Mouse (Mus musculus) 3T3-L1 (cell line): ENCODE measurements around the gene Olfr1251.
"Not testable (repeated sequence)": the region's sequence is repeated elsewhere in the genome, so short reads cannot be mapped to it uniquely, and the experiment has no call there.

Experiments
- DNase-seq: peaks from one replicate; pipeline ENCODE4 v3.0.0-alpha.2; 2015; ENCODE audit warnings: low read depth, low spot score

The Olfr1251 gene

GRCm38 (mm10) chr2:89671836-89672235 lies at the start of gene Olfr1251:
TSS of gene Olfr1251 (minus strand) at chr2:89671936.
- DNase-seq, result no peak

GRCm38 (mm10) chr2:89691980-89692379 lies 20.2 kb upstream of the Olfr1251 start:
- no peak for DNase-seq

DNA sequence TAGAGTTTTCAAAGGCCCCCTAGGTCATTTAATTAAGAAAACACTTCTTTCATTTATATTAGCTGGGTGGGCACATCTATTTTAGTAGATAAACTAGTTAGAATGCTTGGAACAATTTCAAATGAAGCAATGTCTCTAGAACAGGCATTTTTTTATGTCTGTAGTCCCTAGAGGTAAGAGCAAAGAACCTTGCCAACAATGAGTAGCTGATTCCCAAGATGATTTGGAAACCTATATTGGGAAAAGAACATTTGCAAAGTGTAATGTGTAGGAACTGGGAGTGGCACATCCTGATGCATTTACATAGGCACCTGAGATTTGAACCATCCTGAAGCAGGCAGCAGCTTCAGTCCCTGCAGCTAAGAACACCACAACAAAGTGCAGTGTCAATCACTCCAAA lies 10.4 kb downstream of the Olfr1251 start, which contains the start of gene Olfr1250:
Gene Olfr1250 (minus strand): TSS at position 101 of the 400 bp plus-strand sequence.
- no peak for DNase-seq

DNA sequence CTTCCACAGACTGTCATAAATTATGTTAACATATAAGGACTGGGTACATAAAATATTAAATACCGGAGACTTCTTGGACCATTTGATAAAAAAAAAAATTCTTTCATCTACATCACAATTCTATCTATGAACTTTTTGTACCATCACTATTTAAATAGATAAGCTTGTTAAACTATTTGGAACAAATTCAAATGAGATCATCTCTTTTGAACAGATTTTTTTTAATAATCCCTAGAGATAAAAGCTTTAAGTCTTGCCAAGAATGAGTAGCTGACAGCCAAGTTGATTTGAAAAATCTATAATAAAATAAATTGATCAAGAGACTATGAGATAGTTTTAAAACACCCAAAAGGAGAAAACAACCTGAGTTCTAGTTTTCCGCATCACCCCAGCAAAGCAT lies 36.9 kb downstream of the Olfr1251 start, which contains the start of gene Olfr1249:
Gene Olfr1249 (minus strand): TSS at position 101 of the 400 bp plus-strand sequence.
- DNase-seq, result no peak

- not testable (repeated sequence) for DNase-seq
These were observed 53.6 kb downstream of the Olfr1251 start, which contains the start of gene Olfr1248 for GRCm38 (mm10) chr2:89618145-89618544. TSS of gene Olfr1248 (minus strand) at chr2:89618245.
